Mouse (Mus musculus) E14TG2a.4 (cell line): ENCODE results near the gene Pak6.
A peak's percentile ranks its signal among the peaks of the same experiment; 100 is the strongest.

Experiments used
- H3K27me3 ChIP-seq: 2 replicates; pipeline ENCODE4 v1.6.1; 2014; ENCODE audit warnings: low read length, control low read depth; ENCODE audit not compliant: insufficient read depth
- H3K36me3 ChIP-seq: 2 replicates; pipeline ENCODE4 v1.6.1; 2014; ENCODE audit warnings: low read length, control low read depth; ENCODE audit not compliant: insufficient read depth
- H3K4me1 ChIP-seq: replicated peaks from 2 replicates; pipeline ENCODE4 v1.6.1; 2014; ENCODE audit warnings: low read depth, low read length, control low read depth
- H3K4me3 ChIP-seq: replicated peaks from 2 replicates; pipeline ENCODE4 v1.5.1; 2014; ENCODE audit warnings: mild to moderate bottlenecking, low read length
- H3K9me3 ChIP-seq: 2 replicates; pipeline ENCODE4 v1.6.1; 2014; ENCODE audit warnings: low read length, control low read depth
- CTCF ChIP-seq: conservative IDR thresholded peaks from 2 replicates; pipeline ENCODE4 v1.5.1; 2014; ENCODE audit warnings: low read length
- NANOG ChIP-seq: IDR thresholded peaks from 2 replicates; pipeline ENCODE4 v1.6.1; 2014; ENCODE audit warnings: borderline replicate concordance, low read length, mixed read lengths
- POU5F1 ChIP-seq: IDR thresholded peaks from 2 replicates; pipeline ENCODE4 v1.6.1; 2014; ENCODE audit warnings: low read length, borderline replicate concordance

Gene Pak6

DNA sequence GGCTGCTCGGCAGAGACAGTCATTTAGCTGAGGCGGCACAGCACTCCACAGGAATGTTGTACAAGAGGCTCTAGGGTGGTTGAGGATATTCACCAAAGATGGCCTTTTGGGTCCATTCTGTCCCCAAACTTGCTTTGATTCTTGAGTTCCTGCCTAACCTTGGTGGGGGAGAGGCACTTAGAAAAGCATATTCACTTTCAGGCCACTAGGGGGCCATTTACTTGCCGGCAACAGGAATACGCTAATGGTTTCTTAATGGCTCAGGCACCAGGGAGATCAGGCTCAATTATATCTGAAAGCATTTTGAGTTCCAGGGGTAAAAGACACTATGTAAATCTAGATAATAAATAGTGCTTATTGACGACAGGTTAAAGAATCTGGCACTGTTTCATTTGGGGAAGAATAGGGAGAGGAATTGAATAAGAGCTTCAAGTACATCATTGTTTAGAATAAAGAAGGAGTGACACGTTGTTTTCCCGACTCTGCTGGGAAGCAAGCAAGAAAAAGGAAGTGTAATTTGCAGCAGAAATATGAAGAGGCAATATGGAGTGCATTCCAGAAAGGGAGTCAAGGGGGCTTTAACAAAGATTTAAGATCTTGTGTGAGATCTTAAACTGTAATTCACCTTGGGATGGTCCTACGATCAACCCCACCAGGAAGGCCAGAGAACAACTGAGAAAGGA is 80.3 kb downstream of the Pak6 start:
- H3K4me3 ChIP-seq: no peak overlapping the region
- peaks cover 14% of the 10 kb centered on the region for H3K4me1 ChIP-seq
- TF ChIP-seq NANOG (peak; percentile 33; the same call in 1 of the 2 replicates), POU5F1 (no peak), CTCF (peak; percentile 78)
- no peaks in the 10 kb centered on the region for H3K9me3 ChIP-seq
- H3K36me3 ChIP-seq: no peaks in the 10 kb centered on the region
- H3K27me3 ChIP-seq: peaks cover 63% of the 10 kb centered on the region

DNA sequence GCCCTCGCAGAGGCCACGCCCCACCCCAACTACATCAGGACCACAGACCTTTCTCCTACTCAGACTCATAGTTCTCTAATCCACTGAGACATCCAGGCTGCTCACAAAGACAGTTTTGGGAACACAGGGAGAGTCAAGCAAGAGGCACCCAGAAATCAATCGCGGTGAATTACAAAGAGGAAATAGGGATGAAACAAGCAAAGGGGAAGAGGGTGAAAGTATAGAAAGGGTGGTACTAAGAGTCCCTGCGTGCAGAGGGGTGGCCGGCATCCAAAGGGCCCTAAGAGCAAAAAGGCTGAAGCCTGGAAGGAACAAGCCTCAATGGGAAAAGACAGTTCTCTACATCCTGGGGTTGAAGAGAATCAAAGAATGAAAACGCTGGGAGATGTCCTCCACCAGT is 81.5 kb downstream of the Pak6 start:
- Histone ChIP-seq H3K9me3 (no peaks in the 10 kb centered on the region), H3K4me3 (peak overlapping the region; percentile 79), H3K36me3 (no peaks in the 10 kb centered on the region), H3K4me1 (peaks cover 23% of the 10 kb centered on the region), H3K27me3 (peaks cover 76% of the 10 kb centered on the region)
- TF ChIP-seq CTCF (no peak), NANOG (no peak), POU5F1 (no peak)

GRCm38 (mm10) chr2:118745232-118745884 is 82.3 kb downstream of the Pak6 start, which contains the start of gene Inafm2:
Gene Inafm2, plus strand, starts transcription at chr2:118745758.
- no peak for TF ChIP-seq NANOG
- no peak for TF ChIP-seq POU5F1
- Histone ChIP-seq H3K36me3 (no peaks in the 10 kb centered on the region), H3K4me1 (peaks cover 31% of the 10 kb centered on the region)

DNA sequence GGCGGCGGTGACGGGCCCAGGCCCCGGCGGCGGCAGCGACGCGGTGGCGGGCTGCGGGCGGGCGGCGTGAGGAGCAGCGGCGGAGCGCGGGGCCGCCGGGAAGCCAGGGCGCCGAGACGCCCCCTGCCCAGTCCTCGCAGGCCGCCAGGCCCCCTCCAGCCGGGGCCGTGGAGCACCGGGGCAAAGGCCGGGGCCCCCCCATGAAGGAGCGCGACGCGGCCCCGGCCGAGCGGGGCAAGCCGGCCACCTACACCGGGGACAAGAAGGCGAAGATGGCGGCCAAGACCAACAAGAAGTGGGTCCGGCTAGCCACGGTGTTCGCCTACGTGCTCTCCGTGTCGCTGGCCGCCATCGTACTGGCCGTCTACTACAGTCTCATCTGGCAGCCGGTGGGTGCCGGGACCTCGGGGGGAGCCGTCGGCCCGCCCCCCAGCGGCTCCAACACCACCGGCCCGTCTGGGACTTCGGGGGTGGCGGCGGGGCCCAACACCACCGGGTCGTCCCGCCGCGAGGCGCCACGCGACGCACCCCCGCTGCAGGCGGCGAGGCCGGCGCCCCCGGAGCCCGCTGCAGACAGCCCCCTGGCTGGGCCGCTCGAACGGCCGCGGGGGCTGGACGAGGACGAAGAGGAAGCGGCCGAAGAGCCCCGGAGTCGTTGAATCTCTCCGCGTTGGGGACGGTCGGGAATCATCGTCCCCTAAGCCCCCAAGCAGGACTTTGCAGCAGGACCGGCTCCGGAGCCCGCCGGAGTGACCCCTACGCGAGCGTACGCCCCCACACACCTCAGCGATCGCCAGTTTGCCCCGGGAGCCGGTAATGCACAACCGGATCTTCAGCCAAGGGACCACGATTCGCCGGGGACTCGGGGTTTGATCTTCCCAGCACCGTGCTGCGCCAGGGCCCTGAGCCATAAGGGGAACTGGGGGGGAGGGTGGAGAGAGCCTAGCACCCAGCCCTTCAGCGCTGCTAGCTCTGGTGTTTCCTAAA is 83.1 kb downstream of the Pak6 start:
- peaks cover 87% of the 10 kb centered on the region for H3K27me3 ChIP-seq
- H3K4me1 ChIP-seq: peaks cover 32% of the 10 kb centered on the region
- no peaks in the 10 kb centered on the region for H3K9me3 ChIP-seq
- TF ChIP-seq POU5F1 (no peak), CTCF (no peak), NANOG (no peak)
- H3K4me3 ChIP-seq: peak overlapping the region; percentile 79
- H3K36me3 ChIP-seq: no peaks in the 10 kb centered on the region

More at GRCm38 (mm10) chr2:118745232-118745884, 82.3 kb downstream of the Pak6 start, which contains the start of gene Inafm2:
- peak within 1 kb of the TSS; percentile 79 for H3K4me3 ChIP-seq
- H3K27me3 ChIP-seq: peaks cover 80% of the 10 kb centered on the region
- no peaks in the 10 kb centered on the region for H3K9me3 ChIP-seq

- no peak for TF ChIP-seq POU5F1
- TF ChIP-seq NANOG: no peak
- TF ChIP-seq CTCF: no peak
- peaks cover 41% of the 10 kb centered on the region for H3K4me1 ChIP-seq
- H3K4me3 ChIP-seq: no peak overlapping the region
- H3K27me3 ChIP-seq: peaks cover 90% of the 10 kb centered on the region
- no peaks in the 10 kb centered on the region for H3K36me3 ChIP-seq
- H3K9me3 ChIP-seq: no peaks in the 10 kb centered on the region
These were observed 84.3 kb downstream of the Pak6 start for GRCm38 (mm10) chr2:118747301-118747960.
